Mouse (Mus musculus): ENCODE results near the gene Fosl2.
A peak's percentile ranks its signal among the peaks of the same experiment; 100 is the strongest.

Fosl2 gene

GRCm38 (mm10) chr5:32135336-32136206 lies at the start of gene Fosl2:
Gene Fosl2 (plus strand): TSS chr5:32135801.
- DNase-seq (ENCODE audit: low read depth, low spot score), result peak; percentile 95

GRCm38 (mm10) chr5:32085971-32086370 lies 49.6 kb upstream of the Fosl2 start:
- no peak for DNase-seq (ENCODE audit: low read depth, low spot score)

- DNase-seq (ENCODE audit: low read depth, low spot score), result no peak
Observed at GRCm38 (mm10) chr5:32086526-32087090, 49.0 kb upstream of the Fosl2 start.

- no peak for DNase-seq (ENCODE audit: low read depth, low spot score)
Observed at GRCm38 (mm10) chr5:32089481-32089880, 46.1 kb upstream of the Fosl2 start.

- DNase-seq (ENCODE audit: low read depth, low spot score), result no peak
Observed at GRCm38 (mm10) chr5:32092281-32092680, 43.3 kb upstream of the Fosl2 start.

GRCm38 (mm10) chr5:32098691-32099090 lies 36.9 kb upstream of the Fosl2 start:
- no peak for DNase-seq (ENCODE audit: low read depth, low spot score)

GRCm38 (mm10) chr5:32102484-32102883 lies 33.1 kb upstream of the Fosl2 start:
- no peak for DNase-seq (ENCODE audit: low read depth, low spot score)

- DNase-seq (ENCODE audit: low read depth, low spot score), result no peak
Observed at GRCm38 (mm10) chr5:32102971-32103431, 32.6 kb upstream of the Fosl2 start.

- DNase-seq (ENCODE audit: low read depth, low spot score), result no peak
Observed at GRCm38 (mm10) chr5:32103545-32103944, 32.1 kb upstream of the Fosl2 start.

GRCm38 (mm10) chr5:32104119-32104990 lies 31.2 kb upstream of the Fosl2 start:
- no peak for DNase-seq (ENCODE audit: low read depth, low spot score)

GRCm38 (mm10) chr5:32106473-32107140 lies 29.0 kb upstream of the Fosl2 start:
- DNase-seq (ENCODE audit: low read depth, low spot score), result no peak

GRCm38 (mm10) chr5:32110651-32111050 lies 24.9 kb upstream of the Fosl2 start:
- no peak for DNase-seq (ENCODE audit: low read depth, low spot score)

- no peak for DNase-seq (ENCODE audit: low read depth, low spot score)
Observed at GRCm38 (mm10) chr5:32112206-32112916, 23.2 kb upstream of the Fosl2 start.

GRCm38 (mm10) chr5:32120901-32121376 lies 14.7 kb upstream of the Fosl2 start:
- DNase-seq (ENCODE audit: low read depth, low spot score), result no peak

GRCm38 (mm10) chr5:32121936-32122335 lies 13.7 kb upstream of the Fosl2 start:
- DNase-seq (ENCODE audit: low read depth, low spot score), result no peak

GRCm38 (mm10) chr5:32122363-32122762 lies 13.2 kb upstream of the Fosl2 start:
- no peak for DNase-seq (ENCODE audit: low read depth, low spot score)

- no peak for DNase-seq (ENCODE audit: low read depth, low spot score)
Observed at GRCm38 (mm10) chr5:32124957-32125356, 10.6 kb upstream of the Fosl2 start.

GRCm38 (mm10) chr5:32127226-32127625 lies 8.4 kb upstream of the Fosl2 start:
- no peak for DNase-seq (ENCODE audit: low read depth, low spot score)

- DNase-seq (ENCODE audit: low read depth, low spot score), result no peak
Observed at GRCm38 (mm10) chr5:32127927-32128326, 7.7 kb upstream of the Fosl2 start.

GRCm38 (mm10) chr5:32132971-32133501 lies 2.6 kb upstream of the Fosl2 start:
- no peak for DNase-seq (ENCODE audit: low read depth, low spot score)

Data from telencephalon, adult 2 months (tissue).